Mouse (Mus musculus) natural killer cell, adult 2 months (primary cell): ENCODE data around the gene Gstm4.
"Not testable (repeated sequence)": the region's sequence is repeated elsewhere in the genome, so short reads cannot be mapped to it uniquely, and the experiment has no call there.

ENCODE experiments used
- DNase-seq, 2 experiments: peaks; one replicate each; pipeline ENCODE4 v3.0.0; 2022; ENCODE audit warnings: low spot score in 2 of 2

The Gstm4 gene

GRCm38 (mm10) chr3:108016468-108016867, 28.2 kb downstream of the Gstm4 start:
- DNase-seq = not testable (repeated sequence)

GRCm38 (mm10) chr3:108014974-108015346, 29.7 kb downstream of the Gstm4 start:
- DNase-seq = no peak

GRCm38 (mm10) chr3:108014098-108014973, 30.4 kb downstream of the Gstm4 start:
- DNase-seq = no peak

- no peak for DNase-seq
Measured at GRCm38 (mm10) chr3:108013331-108013871, 31.3 kb downstream of the Gstm4 start.

- no peak for DNase-seq
Measured at GRCm38 (mm10) chr3:108011558-108011957, 33.1 kb downstream of the Gstm4 start.

GRCm38 (mm10) chr3:108010286-108010685, 34.4 kb downstream of the Gstm4 start:
- DNase-seq = no peak

- DNase-seq = no peak
Measured at GRCm38 (mm10) chr3:108002021-108002420, 42.7 kb downstream of the Gstm4 start.

- no peak for DNase-seq
Measured at GRCm38 (mm10) chr3:107999491-107999890, 45.2 kb downstream of the Gstm4 start.

- DNase-seq = no peak
Measured at GRCm38 (mm10) chr3:107998591-107998990, 46.1 kb downstream of the Gstm4 start.

- no peak for DNase-seq
Measured at GRCm38 (mm10) chr3:107996576-107996975, 48.1 kb downstream of the Gstm4 start.

GRCm38 (mm10) chr3:107995974-107996373, 48.7 kb downstream of the Gstm4 start:
- not testable (repeated sequence) for DNase-seq
